Mouse (Mus musculus) erythroblast, adult 5-6 weeks (primary cell): ENCODE results near the gene Nfix. TPM values are rescaled to one million over a fixed set of nuclear protein-coding genes. Genes with fewer than 3 reads are reported as not detected.

Experiments used
- ATAC-seq: replicated peaks from 2 replicates; pipeline ENCODE4 v1.8.0; 2016; ENCODE audit warnings: moderate number of reproducible peaks, mild to moderate bottlenecking, moderate TSS enrichment, inconsistent platforms; ENCODE audit not compliant: poor library complexity, low FRiP score, severe bottlenecking
- total RNA-seq, 2 experiments: library from RNA; stranded (forward) in 1 of 2; stranded (reverse) in 1 of 2; fragments of 150-400 nt in 1 of 2; fragments of 200-764, 138-1000 nt in 1 of 2; gene quantifications; 2 replicates each; pipeline versions ENCODE4 v1.2.3 to v1.2.4; 2015 to 2017; ENCODE audit warnings: low replicate concordance in 2 of 2

Nfix gene
- total RNA-seq, 2 experiments from 2014 or later, result 14.1 to 19.0 TPM

- ATAC-seq, result no peak
These were observed 70.2 kb downstream of the Nfix start for GRCm38 (mm10) chr8:84729921-84730362.

- ATAC-seq, result no peak
These were observed 71.7 kb downstream of the Nfix start for GRCm38 (mm10) chr8:84728474-84728873.

GRCm38 (mm10) chr8:84725941-84726259, 74.2 kb downstream of the Nfix start:
- peak; percentile 37 for ATAC-seq

DNA sequence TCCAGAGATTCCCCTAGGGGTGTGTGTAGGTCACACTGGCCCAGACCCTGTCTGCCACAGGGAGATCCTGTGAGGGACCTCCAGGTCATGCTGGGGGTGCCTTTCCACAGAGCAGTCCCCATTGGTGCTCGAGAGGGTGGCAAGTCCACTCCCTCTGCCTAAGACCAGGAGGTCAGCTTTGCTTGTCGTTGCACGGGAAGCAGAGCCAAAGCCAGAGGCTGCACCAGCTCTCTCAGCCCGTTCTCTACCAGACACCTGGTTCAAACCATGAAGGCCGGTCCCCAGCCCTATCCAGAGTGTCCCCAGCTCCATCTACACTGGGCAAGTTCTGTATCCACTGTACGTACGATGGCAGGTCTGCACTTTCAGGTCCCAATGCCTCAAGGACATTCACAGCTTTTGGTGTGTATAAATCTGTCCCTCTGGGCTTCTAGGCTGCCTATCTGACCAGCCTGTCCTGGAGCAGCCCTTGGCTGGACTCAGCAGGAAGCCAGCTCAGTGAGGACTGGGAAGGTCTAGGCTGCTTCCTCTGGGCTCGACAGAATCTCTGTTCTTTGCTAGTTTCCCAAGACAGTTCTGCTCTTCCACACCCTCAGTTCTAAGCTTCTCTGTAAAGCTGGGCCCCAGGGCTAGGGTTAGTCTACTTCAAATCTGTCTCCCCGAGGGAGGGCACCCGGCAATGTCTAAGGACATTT, 74.8 kb downstream of the Nfix start:
- ATAC-seq, result no peak

- no peak for ATAC-seq
These were observed 75.5 kb downstream of the Nfix start for GRCm38 (mm10) chr8:84724683-84725082.

DNA sequence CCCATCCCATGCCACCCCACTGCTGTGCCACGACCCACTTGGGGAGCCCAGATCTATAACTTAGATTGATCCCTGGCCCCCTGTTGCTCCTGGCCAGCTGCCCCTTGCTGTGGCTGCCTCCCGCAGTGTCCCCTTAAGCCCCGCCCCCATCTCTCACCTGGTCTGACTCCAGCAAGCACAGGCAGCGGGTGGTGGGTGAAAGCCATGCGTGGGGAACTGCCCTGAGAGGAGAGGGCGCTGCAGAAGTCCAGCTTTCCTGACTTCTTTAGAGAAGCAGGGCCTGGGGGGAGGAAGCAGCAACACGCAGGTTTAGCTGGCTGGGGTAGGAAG, 76.6 kb downstream of the Nfix start:
- ATAC-seq, result peak; percentile 51

DNA sequence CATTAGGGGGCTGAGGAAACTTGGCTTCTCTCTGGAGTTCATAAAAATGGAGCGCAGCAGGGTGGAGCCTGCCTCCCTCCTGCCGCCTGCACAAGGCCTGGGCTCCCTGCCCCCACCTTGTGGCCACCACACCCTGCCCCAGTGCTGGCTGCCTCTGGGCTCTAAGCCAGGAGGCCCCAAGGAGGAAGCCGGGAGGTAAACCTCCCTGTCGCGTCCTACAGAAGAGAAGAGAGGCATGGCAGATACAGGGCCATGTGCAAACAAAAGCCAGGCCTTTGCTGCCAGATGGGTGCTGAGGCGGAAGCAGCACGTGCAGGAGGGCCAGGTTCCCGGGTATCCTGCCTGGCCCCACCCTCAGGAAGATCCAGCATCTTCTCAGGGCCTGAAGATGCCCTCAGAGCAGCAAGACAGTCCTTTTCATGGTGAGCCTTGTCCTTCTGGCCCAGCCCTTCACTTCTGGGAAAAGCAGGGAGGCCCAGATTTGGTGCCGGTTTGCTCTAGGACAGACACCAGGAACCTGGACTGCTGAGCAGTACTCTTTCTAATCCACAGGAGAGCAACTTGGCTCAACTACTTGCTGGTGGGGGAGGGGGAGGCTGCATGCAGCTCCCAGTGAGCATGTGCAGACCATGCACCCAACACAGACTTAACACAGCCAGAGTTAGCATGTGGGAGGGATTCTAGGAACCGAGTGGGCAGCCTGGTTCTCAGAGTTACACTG, 77.1 kb downstream of the Nfix start, which contains the start of gene G430095P16Rik:
TSS of gene G430095P16Rik (plus strand) at position 158 of the 721 bp plus-strand sequence.
- peak; percentile 81 for ATAC-seq

DNA sequence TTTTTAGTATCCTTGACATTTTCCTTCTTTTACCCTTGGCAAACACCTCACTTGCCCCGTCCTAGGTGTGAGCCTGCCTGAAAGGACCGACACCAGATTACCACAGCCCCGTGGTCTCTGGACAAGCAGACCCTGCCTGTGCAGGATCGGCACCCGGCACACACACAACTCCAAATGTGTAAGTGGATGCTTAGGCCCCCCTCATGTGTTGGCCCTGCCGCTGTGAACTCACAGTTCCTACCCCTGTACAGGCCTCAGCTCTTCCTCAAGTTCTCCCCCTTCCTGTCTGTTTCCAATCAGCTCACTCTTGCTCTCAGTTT, 77.7 kb downstream of the Nfix start:
- peak; percentile 11 for ATAC-seq

DNA sequence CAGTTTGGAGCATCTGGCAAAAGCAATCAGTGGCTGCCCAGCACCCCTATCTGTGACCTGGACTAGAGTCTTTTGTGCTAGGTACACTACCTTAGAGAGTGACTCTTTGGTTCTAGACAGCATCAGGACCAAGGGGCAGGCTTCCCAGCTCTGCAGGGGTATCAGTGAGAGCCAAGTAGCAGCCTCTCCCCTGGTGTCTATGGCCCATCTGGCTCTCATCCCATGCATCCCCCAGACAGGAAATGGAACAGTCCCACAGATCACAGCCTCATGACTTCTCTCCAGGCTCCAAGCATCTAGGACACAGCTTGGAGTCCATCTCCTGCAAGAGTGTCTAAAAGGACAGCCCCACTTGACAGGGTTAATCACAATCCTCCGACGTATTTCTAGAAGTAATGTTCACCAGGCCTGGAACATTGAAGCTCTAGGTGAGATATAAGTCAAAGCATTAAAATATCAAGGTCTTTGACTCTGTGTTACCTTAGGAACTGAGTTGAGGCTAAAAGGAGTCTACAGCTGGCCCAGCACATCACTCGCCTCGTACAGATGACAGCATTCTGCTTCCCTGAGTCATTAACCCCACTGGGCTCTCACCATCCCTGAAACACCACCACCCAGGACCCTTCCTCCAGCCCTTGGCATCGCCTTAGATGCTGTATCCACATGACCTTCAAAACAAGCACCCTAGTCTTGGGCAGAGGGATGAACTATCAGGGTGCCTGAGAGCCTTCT, 81.0 kb downstream of the Nfix start:
- ATAC-seq, result no peak

DNA sequence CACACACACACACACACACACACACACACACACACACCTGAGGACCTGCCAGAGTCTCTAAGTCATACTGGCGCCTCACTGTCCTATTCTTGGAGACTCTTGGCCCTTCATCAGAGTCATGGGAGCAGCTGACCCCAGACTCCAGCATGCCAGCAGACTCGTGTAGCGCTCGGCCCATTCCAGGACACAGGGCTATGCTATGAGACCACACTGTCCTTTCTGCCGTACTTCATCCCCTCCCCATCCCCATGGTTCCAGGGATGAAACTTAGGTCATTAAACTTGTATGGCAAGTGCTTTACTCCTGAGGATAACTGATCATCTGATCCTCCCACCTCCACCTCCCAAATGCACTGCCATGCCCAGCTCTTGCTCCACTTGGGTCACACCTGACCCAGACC, 81.7 kb downstream of the Nfix start:
- ATAC-seq, result no peak

DNA sequence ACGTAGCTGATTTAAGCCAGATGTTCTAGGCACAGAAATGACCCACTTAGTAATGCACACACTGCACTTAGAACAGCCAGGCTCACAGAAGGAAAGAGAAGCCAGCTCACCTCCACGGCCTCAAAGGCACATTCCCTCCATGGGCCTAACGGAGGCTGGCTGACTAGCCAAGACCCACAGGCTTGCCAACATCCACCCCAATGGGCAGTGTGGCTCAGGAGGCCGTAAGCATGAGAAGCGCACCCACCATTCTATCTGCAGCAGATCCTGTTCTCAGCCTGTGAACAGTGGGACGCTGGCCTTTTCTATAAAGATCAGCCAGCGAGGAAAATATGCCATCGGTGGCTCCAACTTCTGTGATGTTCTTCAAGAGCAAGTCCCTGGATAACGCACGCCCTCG, 83.4 kb downstream of the Nfix start:
- ATAC-seq, result no peak

- ATAC-seq, result no peak
These were observed 84.2 kb downstream of the Nfix start for GRCm38 (mm10) chr8:84715893-84716468.

DNA sequence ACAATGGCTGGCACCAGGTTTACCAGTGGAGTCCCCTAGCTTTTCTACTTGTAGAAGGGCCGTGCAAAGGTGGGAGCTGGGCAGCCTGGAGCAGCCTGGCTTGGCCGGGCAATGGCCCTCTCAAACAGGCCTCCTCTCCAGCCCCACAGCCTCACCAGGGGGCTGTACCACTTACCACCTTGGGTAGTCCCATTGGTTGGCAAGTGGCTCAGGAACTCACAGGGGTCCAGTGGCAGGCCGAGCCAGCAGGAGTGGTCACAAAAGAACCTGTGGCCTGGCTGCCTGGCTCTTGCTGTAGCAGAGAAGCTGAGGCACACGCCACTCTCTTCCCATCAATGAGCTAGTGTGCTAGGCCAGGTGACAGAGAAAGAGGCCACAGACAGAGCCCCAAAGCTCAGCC, 86.0 kb downstream of the Nfix start:
- no peak for ATAC-seq

DNA sequence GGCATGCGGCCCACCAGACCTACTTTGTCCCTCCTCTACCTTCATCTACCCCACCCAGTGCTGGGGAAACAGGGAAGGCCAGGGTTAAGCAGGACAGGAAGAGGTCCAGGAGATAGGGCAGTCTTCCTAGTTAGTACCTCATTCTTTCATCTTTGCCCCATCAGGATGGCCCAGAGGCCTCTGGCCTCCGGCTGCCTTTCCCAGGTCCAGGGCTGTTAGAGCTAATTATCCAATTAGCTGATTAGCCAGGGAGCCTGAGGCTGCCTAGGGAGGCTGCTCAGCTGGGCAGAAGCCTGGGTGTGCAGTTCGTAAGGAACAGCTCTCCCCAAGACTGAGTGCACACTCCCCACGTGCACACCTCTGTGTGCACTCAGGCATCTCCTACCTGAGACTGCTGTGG, 86.8 kb downstream of the Nfix start:
- ATAC-seq, result no peak

DNA sequence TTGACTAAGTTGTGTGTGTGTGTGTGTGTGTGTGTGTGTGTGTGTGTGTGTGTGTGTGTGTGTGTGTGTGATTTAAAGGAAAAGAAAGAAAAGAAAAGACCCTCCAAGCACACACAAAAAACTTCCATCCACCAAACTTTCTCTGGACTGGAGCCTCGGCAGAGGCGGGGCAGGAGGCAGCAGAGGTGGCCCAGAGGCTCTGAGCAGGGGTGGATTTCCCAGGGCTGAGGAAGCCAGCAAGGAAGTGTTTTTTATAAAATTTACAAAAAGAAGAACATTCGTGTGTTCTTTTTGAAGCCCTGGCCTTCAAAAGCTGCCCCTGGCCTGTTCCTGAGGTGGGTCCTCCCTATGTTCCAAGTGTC, 87.4 kb downstream of the Nfix start:
- no peak for ATAC-seq

DNA sequence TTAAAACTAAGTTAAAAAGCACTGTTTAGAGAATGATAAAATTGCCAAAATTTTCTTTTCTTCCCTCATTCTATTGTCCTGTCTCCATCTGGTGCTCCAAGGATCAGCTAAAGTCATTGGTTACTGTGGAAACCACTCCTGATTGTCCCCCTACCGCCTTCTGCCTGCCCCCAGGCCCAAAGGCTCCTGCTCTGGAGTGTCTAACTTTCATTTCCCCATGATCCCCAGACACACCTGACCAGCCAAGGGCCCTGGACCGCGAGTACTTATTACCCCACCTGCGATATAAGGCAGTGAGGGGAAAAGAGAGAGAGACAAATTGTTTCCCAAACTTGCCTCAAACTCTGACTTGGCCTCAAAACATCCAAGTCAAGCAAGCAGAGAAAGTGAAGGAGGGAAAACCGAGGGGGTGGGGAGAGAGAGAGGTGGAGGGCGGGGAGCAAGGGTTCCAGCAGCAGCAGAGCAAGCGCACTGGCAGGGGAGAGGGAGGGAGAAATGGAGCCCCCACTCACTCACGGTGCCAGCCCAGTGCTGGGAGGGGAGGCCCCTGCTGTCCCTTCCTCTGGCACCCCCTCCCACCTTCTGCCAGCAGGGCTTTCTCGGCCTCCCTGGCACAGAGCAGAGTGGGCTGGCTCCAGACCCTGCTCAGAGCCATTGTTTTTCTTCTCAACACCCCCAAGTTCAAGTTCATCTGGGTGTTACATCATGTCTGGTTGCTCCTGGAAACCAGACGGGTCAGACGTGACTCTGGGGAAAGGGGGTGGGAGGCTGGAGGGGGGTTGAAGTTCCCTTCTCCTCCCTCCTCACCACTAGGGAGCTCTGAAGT, 88.0 kb downstream of the Nfix start:
- ATAC-seq, result no peak

DNA sequence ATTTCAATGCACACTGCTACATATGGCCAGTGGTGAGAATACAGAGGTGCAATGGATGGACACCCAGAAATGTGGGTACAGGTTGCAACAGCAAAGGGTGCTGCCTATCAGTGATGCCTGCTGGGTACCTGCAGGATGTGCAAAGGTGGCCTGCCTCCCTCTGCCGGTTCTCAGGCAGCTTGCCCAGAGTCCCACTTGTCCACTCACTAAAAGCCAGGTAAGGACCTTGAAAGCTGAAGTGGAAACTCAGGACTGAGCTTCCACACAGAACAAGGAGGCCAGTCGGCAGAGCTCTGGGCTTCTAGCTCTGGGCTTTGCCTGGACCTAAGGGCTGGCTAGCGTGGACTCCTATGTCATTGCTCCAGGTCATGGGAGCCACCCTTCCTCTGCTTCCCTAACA, 88.8 kb downstream of the Nfix start:
- ATAC-seq, result no peak

GRCm38 (mm10) chr8:84709931-84710330, 90.2 kb downstream of the Nfix start:
- no peak for ATAC-seq

GRCm38 (mm10) chr8:84708774-84709475, 91.2 kb downstream of the Nfix start:
- ATAC-seq, result peak; percentile 68
